Mouse (Mus musculus) spleen, postnatal 0 days (tissue): ENCODE data around the gene Scn4b. TPM values are rescaled to one million over a fixed set of nuclear protein-coding genes. Genes with fewer than 3 reads are reported as not detected.

Source experiments
- polyA plus RNA-seq: library from polyadenylated mRNA; unstranded; fragments of >200 nt; fragmentation: Nextera tagmentation; extraction: Ambion mirVana; gene quantifications from 2 replicates; pipeline ENCODE4 v1.2.1, GENCODE M21; 2015

The Scn4b gene
- 0.19 and 0.24 TPM in 2 replicates for polyA plus RNA-seq

GRCm38 (mm10) chr9:45138191-45139032 is at the start of gene Scn4b:
Gene Scn4b (plus strand): TSS chr9:45138395.

DNA sequence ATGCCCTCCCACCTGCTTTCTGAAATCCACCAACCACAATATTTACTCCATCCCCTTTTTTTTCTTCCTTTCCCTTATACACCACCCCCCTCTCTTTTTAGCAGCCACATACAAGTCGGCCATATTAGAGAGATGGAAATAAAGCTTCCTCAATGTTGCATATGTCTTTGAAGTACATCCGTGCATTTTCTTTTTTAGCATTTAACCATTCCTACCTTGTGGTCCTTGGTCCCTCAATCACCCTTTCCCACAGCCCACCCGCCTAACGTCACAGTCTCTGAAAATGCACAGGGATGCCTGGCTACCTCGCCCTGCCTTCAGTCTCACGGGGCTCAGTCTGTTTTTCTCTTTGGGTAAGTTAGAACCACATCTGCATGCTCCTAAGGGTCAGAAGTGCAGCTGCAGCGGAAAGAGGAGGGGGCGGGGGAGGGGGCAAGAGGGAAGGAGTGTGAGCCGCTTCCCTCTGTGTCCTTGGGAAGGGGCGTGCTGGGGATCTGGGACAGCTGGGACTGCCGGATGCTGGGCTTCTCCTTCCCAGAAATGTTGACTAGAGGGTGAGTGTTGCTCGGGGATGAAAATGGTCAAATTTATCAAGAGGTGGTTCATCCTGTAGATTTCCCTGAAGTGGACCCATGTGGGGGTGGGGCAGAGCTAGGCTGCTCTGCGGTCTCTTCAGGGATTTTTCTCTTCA is 20.3 kb upstream of the Scn4b start, which contains the start of gene Scn2b:
Scn2b (plus strand) TSS at position 42 of the 691 bp plus-strand sequence.

DNA sequence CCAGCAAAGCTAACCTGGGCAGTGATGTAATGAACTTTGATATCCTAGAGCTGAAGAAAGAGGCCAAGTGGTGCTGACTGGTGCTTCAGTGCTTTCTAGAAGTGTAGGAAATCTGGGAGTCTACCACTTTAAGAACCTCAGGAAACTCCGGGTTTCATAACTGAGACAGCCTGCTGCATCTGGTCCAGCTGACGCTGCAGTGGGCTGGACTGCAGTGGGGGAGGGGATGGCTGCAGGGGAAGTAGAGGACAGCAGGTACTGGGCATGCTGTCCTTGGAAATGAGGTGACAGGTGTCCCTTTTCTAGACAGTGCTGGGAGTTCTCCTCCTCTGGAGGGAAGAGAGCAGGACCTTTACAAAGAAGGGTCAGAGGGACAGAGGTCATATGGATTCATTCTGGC is 43.6 kb downstream of the Scn4b start, which contains the start of gene BC049352:
BC049352 (plus strand) TSS at position 238 of the 400 bp plus-strand sequence.

Other genes with a start within 250 kb of the Scn4b start
- 750 and 762 TPM in 2 replicates for gene Atp5l, start 217.7 kb upstream of the Scn4b start, polyA plus RNA-seq
- 10.6 and 11.0 TPM in 2 replicates for gene Ube4a, start 172.8 kb upstream of the Scn4b start, polyA plus RNA-seq
- 1.8 and 3.4 TPM in 2 replicates for gene Cd3g, start 158.0 kb upstream of the Scn4b start, polyA plus RNA-seq
- 4.1 and 4.5 TPM in 2 replicates for gene Cd3d, start 156.6 kb upstream of the Scn4b start, polyA plus RNA-seq
- 0.52 and 0.79 TPM in 2 replicates for gene Cd3e, start 128.8 kb upstream of the Scn4b start, polyA plus RNA-seq
- 0.42 and 0.55 TPM in 2 replicates for gene Mpzl2, start 98.6 kb upstream of the Scn4b start, polyA plus RNA-seq
- gene Mpzl3, start 83.2 kb upstream of the Scn4b start, polyA plus RNA-seq, result 0.70 and 1.1 TPM in 2 replicates
- gene Jaml, start 59.2 kb upstream of the Scn4b start, polyA plus RNA-seq, result 10.2 and 10.3 TPM in 2 replicates
- gene Scn2b, start 20.6 kb upstream of the Scn4b start, polyA plus RNA-seq, result 0.38 and 0.42 TPM in 2 replicates
- gene BC049352, start 43.6 kb downstream of the Scn4b start, polyA plus RNA-seq, result 0.28 and 0.34 TPM in 2 replicates
- 0.12 TPM in 1 of 2 replicates, not detected in the other for gene Tmprss4, start 65.7 kb downstream of the Scn4b start, polyA plus RNA-seq
- 3.3 and 5.8 TPM in 2 replicates for gene Il10ra, start 130.8 kb downstream of the Scn4b start, polyA plus RNA-seq
- gene Tmprss13, start 180.7 kb downstream of the Scn4b start, polyA plus RNA-seq, result not detected in 2 replicates
- gene Fxyd6, start 231.8 kb downstream of the Scn4b start, polyA plus RNA-seq, result 15.5 and 17.0 TPM in 2 replicates